ENCODE assay signal across 14 mouse cellular contexts in genomic region chr6:56017291-56017994, GRCm38 (mm10). TPM values are rescaled to one million over a fixed set of nuclear protein-coding genes. Genes with fewer than 3 reads are reported as not detected.
DNase-seq lines count a peak whose midpoint lies in the region; ATAC-seq lines count a peak whose summit lies in the region.
"Had no signal": no experiment of that assay in that cellular context is flagged by ENCODE, and none has a peak within 500 bp of the region (broad histone marks: within the 10 kb centered on the region; RNA-seq: fewer than 3 reads in every experiment).

Gene Ppp1r17 (plus strand): TSS chr6:56017497.

- H3K4me3 ChIP-seq in hindbrain, embryonic 10.5 days, result peak within 1 kb of the TSS; percentile 40
- H3K4me3 ChIP-seq in midbrain, embryonic 15.5 days, result no peak within 1 kb of the TSS
- H3K4me3 ChIP-seq: embryonic facial prominence, embryonic 15.5 days; megakaryocyte, embryonic 14.5 days; stomach, embryonic 15.5 days had no signal

- DNase-seq in brain, adult 2 months (ENCODE audit: low read depth, low spot score), result peak; percentile 45
- peak; percentile 64 for DNase-seq in embryo, embryonic 11 days
- peak; percentile 75 for DNase-seq in hindbrain, embryonic 10.5 days (ENCODE audit: low spot score)
- no peak for DNase-seq in liver
- no peak for DNase-seq in urinary bladder, postnatal 4 days (ENCODE audit: low spot score in 2 of 2)
- no peak for DNase-seq in urinary bladder, postnatal 14 days (ENCODE audit: low spot score)
- DNase-seq: gastrocnemius, postnatal 14 days; heart, postnatal 4 days had no signal

- peak within 1 kb of the TSS; percentile 77 for H3K27ac ChIP-seq in hindbrain, embryonic 10.5 days
- no peak within 1 kb of the TSS for H3K27ac ChIP-seq in midbrain, embryonic 15.5 days
- H3K27ac ChIP-seq: embryonic facial prominence, embryonic 15.5 days; kidney, postnatal 0 days; stomach, embryonic 15.5 days had no signal

- H3K4me1 ChIP-seq in hindbrain, embryonic 10.5 days (replicated peaks), result peaks cover 23% of the 10 kb centered on the region
- peaks cover 11% of the 10 kb centered on the region for H3K4me1 ChIP-seq in midbrain, embryonic 15.5 days
- H3K4me1 ChIP-seq: embryonic facial prominence, embryonic 15.5 days; megakaryocyte, embryonic 14.5 days; stomach, embryonic 15.5 days had no signal

- 40% methylated on average over 16 of the region's 16 CpGs for WGBS in hindbrain, embryonic 10.5 days
- 32% methylated on average over 16 of the region's 16 CpGs for WGBS in midbrain, embryonic 15.5 days

- H3K9ac ChIP-seq in midbrain, embryonic 15.5 days, result no peak within 1 kb of the TSS
- H3K9ac ChIP-seq: embryonic facial prominence, embryonic 15.5 days; stomach, embryonic 15.5 days had no signal

- H3K27me3 ChIP-seq in hindbrain, embryonic 10.5 days (ENCODE audit: insufficient read depth, poor library complexity, severe bottlenecking), result peaks cover 8% of the 10 kb centered on the region
- H3K27me3 ChIP-seq in midbrain, embryonic 15.5 days (replicated peaks), result no peaks in the 10 kb centered on the region
- H3K27me3 ChIP-seq: embryonic facial prominence, embryonic 15.5 days; megakaryocyte, embryonic 14.5 days; stomach, embryonic 15.5 days had no signal

- H3K9me3 ChIP-seq in hindbrain, embryonic 10.5 days, result no peaks in the 10 kb centered on the region
- no peaks in the 10 kb centered on the region for H3K9me3 ChIP-seq in midbrain, embryonic 15.5 days
- H3K9me3 ChIP-seq: embryonic facial prominence, embryonic 15.5 days; megakaryocyte, embryonic 14.5 days; stomach, embryonic 15.5 days had no signal

- peak within 1 kb of the TSS; percentile 34 for H3K4me2 ChIP-seq in midbrain, embryonic 15.5 days
- H3K4me2 ChIP-seq: embryonic facial prominence, embryonic 15.5 days; stomach, embryonic 15.5 days had no signal

- ATAC-seq in midbrain, embryonic 15.5 days (replicated peaks), result peak; percentile 95

- no peaks in the 10 kb centered on the region for H3K36me3 ChIP-seq in hindbrain, embryonic 10.5 days
- no peaks in the 10 kb centered on the region for H3K36me3 ChIP-seq in midbrain, embryonic 15.5 days (replicated peaks)
- H3K36me3 ChIP-seq: embryonic facial prominence, embryonic 15.5 days; stomach, embryonic 15.5 days had no signal

RNA-seq across cellular contexts. Expression of gene Ppp1r17, which starts in this region (rescaled TPM):
- polyA plus RNA-seq in hindbrain, embryonic 10.5 days (2016; fragmentation: Nextera tagmentation; extraction: Ambion mirVana), result 24.8 and 45.5 TPM in 2 replicates
- 5.1 and 6.0 TPM in 2 replicates for polyA plus RNA-seq in midbrain, embryonic 15.5 days (2015; fragmentation: Nextera tagmentation; extraction: Ambion mirVana)
- polyA plus RNA-seq: embryonic facial prominence, embryonic 15.5 days; liver, embryonic 16.5 days had no signal

Comparison
In these comparisons a context has a peak if more than half of its experiments do, and no peak if none do; other contexts are left out.
1. DNase-seq: peak in brain, adult 2 months (single experiment), embryo, embryonic 11 days (single experiment) and hindbrain, embryonic 10.5 days (single experiment); none in liver (single experiment), urinary bladder, postnatal 4 days (0 of 2) and urinary bladder, postnatal 14 days (single experiment).